Mouse (Mus musculus) Patski (cell line): ENCODE measurements at regions not wholly inside any gene's neighbourhood (a gene's known extent, or its start where the extent isn't known, plus 50 kb on each side); places are given as distances from the start of the nearest gene placed in this dataset.

Experiments
- ATAC-seq: fragments of 100-300 bp; one replicate; pipeline ENCODE4 v1.8.0; 2021
- CTCF ChIA-PET: fragments of 350-600 bp; sonication (Branson Sonifier 250); formaldehyde crosslinking; loops from one replicate; lab custom pipeline; 2022; ENCODE audit warnings: inconsistent platforms; lab: Charles Lee
- POLR2A ChIA-PET: fragments of 350-600 bp; sonication (Branson Sonifier 250); formaldehyde crosslinking; loops from one replicate; lab custom pipeline; 2022; ENCODE audit warnings: antibody characterized with exemption, inconsistent platforms; lab: Charles Lee
- DNase-seq: peaks from one replicate; pipeline ENCODE4 v3.0.0-alpha.2; 2011; ENCODE audit warnings: low read depth, low spot score
- H3K27me3 ChIP-seq: fragments of 371-371 bp; one replicate; pipeline ENCODE4 v1.5.1; 2021
- CTCF ChIP-seq: fragments of 100-300 bp; IDR thresholded peaks from one replicate; pipeline ENCODE4 v1.5.1; 2021
- in situ Hi-C: fragments of 300-500 bp; cut with MboI; formaldehyde crosslinking; loops from 3 replicates; pipeline ENCODE4 v1.11.1; 2018; ENCODE audit warnings: low pct_unique_long_range_greater_than_20kb, mixed read lengths

DNA sequence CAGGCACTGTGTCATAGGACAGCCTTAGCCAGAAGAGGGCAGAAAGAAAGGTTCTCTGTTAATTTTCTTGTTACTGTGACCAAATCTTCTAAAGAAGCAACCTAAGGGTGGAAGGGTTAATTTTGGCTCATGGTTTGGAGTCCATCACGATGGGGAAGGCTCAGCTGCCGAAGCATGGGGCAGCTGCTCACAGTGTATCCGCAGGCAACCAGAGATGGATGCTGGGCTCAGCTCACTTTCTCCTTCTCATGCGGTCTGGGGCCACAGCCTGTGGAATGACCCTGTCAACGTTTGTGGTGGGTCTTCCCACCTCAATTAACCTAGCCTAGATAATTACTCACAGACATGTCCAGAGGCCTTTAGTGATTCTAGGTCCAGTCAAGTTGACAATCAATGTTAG is 160.2 kb upstream of the Topaz1 start:
- POLR2A ChIA-PET = no interaction called here

DNA sequence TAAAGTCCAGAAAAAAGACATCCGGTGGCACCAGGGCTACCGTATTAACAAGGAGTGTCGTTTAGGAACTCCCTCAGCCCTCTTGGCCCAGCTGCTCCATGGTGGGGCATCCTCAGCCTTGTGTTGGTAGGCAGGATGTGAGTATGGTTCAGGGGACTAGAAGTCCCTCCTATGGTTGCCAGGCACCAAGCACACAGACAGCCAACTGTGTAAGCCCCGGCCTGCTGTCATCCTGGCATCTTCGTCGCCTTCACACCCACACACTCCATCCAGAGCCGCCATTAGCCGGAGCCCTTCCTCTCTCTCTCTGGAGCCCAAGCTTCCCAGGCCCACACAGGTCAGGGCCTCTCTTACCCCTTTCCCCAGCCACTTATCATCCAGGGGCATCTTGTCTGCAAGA is 158.9 kb upstream of the Topaz1 start:
- H3K27me3 ChIP-seq = peaks cover 8% of the 10 kb centered on the region
- TF ChIP-seq CTCF = no peak
- ChIA-PET POLR2A (no interaction called here), CTCF (no interaction called here)
- DNase-seq (no peak), ATAC-seq (no peak)
- in situ Hi-C loops = no loop called here

More for the DNA sequence above, 160.2 kb upstream of the Topaz1 start:
- H3K27me3 ChIP-seq = peaks cover 8% of the 10 kb centered on the region
- in situ Hi-C loops = no loop called here
- no peak for TF ChIP-seq CTCF
- ATAC-seq (no peak), DNase-seq (no peak)
- CTCF ChIA-PET = interaction anchor here (1.2 to 1.4 kb wide), 2 partner anchors 26 to 133 kb away, joined by 3 to 4 read pairs; no protein-coding TSS in a partner anchor

DNA sequence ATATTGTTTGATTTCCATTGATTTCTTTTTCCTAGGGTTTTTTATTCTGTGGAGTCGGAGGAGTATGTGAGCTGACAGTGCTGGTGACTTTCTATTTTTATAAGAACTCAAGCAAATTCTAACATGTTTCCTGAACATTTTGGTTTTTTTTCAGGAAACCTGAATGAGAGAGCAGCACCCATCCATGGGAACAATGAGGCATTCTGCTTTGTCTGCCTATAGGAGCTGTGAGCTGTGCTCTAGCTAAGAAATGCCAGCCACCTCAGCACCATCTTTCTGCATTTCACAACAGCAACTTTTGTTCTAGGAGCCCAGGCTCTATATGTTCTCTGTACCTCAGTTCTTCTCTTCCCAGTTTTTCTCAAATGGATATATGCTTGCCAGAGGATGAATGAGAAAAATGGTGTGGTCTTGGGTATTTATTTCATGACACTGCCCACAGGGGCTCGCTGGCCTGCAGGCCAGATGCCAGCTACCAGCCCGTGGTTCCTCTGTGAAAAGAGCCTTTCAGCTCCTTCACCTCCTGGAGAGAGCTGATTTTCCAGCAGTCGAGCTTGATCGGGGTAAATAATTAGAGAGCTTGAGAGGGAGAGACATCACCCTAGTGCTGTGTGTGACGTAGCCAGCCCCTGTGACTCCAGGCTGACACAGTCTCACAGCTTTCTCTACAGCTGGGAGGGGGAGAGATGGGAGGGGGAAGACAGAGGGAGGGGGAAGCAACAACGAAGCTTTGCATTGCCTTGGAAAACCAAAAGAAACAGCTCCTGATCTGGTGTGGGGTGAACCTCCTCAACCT is 154.1 kb upstream of the Topaz1 start:
- ChIA-PET POLR2A (interaction anchor here (0.6 kb wide), 1 partner anchor 429 kb away, joined by 4 read pairs; no protein-coding TSS in a partner anchor), CTCF (interaction anchor here (1.2 kb wide), 1 partner anchor 117 kb away, joined by 3 read pairs; no protein-coding TSS in a partner anchor)
- in situ Hi-C loops = no loop called here
- ATAC-seq = no peak
- peaks cover 41% of the 10 kb centered on the region for H3K27me3 ChIP-seq
- DNase-seq = no peak
- TF ChIP-seq CTCF = no peak

DNA sequence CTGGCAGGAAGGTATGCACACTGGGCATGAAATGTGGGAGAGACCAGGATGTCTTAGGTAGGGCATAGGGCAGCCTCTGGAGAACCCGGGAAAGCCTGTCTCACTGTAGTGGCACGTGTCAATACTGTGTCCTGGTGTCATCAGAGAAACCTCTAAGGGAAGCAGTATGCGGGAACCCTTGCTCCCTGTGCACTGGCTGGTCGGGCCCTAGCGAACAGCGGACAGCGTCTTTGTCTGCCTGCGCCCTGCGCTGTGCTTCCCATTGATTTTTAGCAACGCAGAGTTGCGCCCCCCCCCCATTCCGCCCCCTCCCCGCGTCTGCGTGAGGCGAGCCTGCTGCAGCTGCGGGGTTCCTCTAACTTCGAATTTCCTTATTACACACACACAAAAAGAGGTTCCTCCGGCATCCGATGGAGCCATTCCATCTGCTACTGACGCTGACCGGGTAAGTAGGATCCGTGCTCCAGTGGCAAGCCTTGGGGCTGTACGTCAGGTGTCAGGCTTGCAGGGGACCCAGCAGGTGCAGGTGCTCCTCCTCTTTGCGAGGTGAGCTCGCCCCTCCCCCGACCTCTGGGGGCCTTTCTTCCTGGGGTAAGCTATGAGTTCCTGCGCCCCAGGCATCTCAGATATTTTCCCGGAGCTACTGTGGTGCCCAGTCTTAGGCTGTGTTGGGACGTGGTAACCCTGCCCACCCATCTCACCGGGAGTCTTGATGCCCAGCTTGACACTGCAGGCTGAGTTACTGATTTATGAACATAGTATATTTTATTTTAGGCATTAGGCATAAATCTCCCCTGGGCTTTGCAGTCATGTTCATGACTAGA is 151.8 kb upstream of the Topaz1 start:
- in situ Hi-C loops = no loop called here
- POLR2A ChIA-PET = no interaction called here
- DNase-seq = no peak
- CTCF ChIA-PET = interaction anchor here (0.5 to 1.1 kb wide), 4 partner anchors 21 to 175 kb away, joined by 3 read pairs; no protein-coding TSS in a partner anchor
- peaks cover 49% of the 10 kb centered on the region for H3K27me3 ChIP-seq
- no peak for TF ChIP-seq CTCF
- no peak for ATAC-seq

DNA sequence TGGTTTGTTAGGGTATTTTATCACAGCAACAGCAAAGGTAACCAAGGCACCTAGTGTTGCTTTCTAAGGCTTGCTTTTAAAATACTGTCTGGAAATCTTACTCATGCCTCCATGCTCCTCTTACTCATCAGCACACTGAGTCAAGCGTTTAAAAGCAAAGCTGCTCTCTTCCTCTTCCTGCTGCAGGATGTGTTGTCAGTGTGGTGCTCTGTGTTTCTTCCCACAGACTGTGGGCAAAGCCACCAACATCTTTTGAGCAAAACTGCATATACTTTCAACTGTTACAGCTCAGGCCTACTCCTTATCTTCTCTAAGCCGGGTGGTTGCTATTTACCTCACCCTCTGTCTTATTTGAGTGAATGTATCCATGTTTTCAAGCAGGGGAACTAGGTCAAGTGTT is 144.0 kb upstream of the Topaz1 start:
- H3K27me3 ChIP-seq = peaks cover 18% of the 10 kb centered on the region
- ChIA-PET POLR2A (no interaction called here), CTCF (interaction anchor here (1.0 kb wide), 1 partner anchor 10 kb away, joined by 3 read pairs; no protein-coding TSS in a partner anchor)
- TF ChIP-seq CTCF = no peak
- ATAC-seq (no peak), DNase-seq (no peak)
- in situ Hi-C loops = no loop called here

DNA sequence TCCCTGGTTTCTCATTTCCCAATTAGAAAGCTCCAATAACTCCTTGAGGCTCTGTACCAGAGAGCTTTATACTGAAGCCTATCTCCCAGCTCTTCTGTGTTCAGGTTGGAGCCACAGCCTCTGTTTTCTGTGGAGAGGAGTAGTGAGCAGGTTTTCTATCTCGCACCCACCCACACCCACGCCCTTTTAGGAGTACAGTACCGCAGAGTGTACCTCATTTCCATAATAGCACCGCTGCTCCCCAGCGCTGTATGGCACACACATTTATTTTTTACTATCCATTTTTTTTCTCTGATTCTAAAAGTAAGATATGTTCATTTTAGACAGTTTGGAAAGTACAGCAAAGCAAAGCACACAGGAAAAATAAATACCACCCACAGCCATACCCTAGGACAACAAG is 137.5 kb upstream of the Topaz1 start:
- ChIA-PET POLR2A (no interaction called here), CTCF (no interaction called here)
- in situ Hi-C loops = no loop called here
- no peak for DNase-seq
- H3K27me3 ChIP-seq = peaks cover 7% of the 10 kb centered on the region
- TF ChIP-seq CTCF = no peak
- ATAC-seq = no peak

DNA sequence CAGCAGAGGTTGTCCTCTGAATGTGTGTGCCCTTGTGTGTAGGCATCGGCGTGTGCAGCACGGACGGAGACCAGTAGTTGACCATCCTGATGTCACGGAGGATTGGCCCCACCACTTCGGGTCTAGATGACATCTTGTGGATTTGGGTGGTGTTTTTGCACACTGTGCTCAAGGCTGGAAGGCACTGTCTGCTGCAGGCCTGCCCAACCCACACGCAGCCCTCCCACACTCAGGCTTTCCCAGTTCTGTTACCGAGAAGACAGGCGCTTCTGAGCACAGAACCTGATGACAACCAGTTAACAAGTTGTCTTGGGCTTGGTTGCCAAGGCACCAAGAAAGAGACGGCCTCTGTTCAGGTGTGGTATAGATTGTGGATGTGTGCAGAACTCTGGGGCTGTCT is 136.2 kb upstream of the Topaz1 start:
- CTCF ChIA-PET = no interaction called here
- no peak for TF ChIP-seq CTCF
- no peak for DNase-seq
- in situ Hi-C loops = no loop called here
- POLR2A ChIA-PET = no interaction called here
- H3K27me3 ChIP-seq = no peaks in the 10 kb centered on the region
- ATAC-seq = no peak

DNA sequence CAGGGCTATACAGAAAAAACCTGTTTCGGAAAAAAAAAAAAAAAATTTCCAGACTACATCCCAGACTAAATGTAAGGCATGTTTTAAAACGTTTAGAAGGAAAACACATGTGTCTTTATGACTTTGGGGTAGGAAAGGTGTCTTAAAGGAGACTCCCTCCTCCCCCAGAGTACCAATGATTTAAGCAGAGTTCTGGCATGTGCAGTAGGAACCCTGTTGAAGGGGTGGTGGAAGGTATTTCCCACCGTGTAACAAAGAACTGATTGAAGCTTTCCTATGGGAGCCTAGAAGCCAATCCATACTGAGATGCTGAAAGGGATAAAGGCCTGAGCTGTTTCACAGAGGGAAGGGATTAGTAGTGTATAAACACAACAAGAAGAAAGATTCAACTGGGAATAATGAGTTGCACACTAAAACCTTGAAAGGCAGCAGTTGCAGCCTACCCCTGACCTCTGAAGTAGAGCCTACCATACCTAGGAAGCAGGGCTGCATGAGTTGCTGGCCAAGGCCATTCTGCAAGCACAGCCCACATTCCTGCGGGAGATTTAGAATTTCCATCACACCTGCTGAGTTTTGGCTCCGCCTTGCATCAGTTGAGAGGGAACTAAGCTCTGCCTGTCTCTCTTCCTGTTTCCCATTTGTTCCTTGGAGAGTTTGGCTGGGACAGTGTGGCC is 132.4 kb upstream of the Topaz1 start:
- ChIA-PET POLR2A (interaction anchor here (0.5 kb wide), 1 partner anchor 97 kb away, joined by 3 read pairs; no protein-coding TSS in a partner anchor), CTCF (interaction anchor here (1.0 to 2.2 kb wide), 12 partner anchors 9 to 215 kb away, joined by 3 to 11 read pairs (median 4); no protein-coding TSS in a partner anchor)
- TF ChIP-seq CTCF = no peak
- in situ Hi-C loops = loop anchor here (5.0 kb wide), 1 partner anchor 73 kb away; no protein-coding TSS in a partner anchor
- DNase-seq (no peak), ATAC-seq (peak; percentile 14)
- H3K27me3 ChIP-seq = no peaks in the 10 kb centered on the region

DNA sequence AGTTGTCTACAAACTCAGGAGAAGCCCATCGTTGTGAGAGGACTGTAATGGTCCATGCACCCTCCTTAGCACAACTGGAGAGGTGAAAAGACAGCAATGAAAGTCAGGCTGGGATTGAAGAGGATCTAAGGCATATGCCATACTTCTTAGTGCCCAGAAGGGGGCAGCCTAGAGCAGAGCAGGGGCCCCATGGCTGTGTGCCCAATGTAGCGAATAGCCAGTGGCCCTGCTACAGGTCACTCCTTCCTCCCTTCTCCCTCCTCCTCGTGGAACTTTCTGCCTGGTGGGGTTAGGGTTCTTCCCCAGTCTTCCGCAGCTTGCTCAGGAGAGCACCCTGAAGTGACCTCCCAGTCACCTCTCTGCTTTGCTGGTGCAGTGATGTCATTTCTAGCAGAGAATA is 131.8 kb upstream of the Topaz1 start:
- ChIA-PET CTCF (interaction anchor here (1.1 to 2.2 kb wide), 10 partner anchors 8 to 215 kb away, joined by 3 to 11 read pairs (median 4); no protein-coding TSS in a partner anchor), POLR2A (no interaction called here)
- in situ Hi-C loops = loop anchor here (5.0 kb wide), 1 partner anchor 72 kb away; no protein-coding TSS in a partner anchor
- TF ChIP-seq CTCF = peak; percentile 94
- DNase-seq = no peak
- ATAC-seq = peak; percentile 57
- H3K27me3 ChIP-seq = no peaks in the 10 kb centered on the region

DNA sequence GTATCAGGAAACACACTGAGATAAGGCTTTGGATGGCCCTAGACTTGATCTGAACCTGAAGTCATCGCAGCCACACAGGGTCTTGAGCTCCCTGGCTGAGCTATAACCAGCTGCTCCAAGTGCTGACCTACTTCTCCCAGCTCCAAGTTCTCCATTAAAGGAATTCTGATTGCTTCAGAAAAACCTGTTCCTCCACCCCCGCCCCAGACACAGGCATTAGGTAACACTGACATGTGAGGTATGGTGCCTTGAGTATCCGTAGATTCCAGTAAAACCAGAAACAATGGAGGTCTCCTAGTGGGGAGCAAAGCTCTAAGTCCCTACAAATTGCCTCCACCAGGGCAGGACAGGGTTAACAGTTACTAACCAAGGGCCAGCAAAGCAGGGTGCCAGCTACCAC is 129.4 kb upstream of the Topaz1 start:
- CTCF ChIA-PET = interaction anchor here (1.0 to 2.5 kb wide), 3 partner anchors 34 to 69 kb away, joined by 3 to 11 read pairs (median 3); no protein-coding TSS in a partner anchor
- TF ChIP-seq CTCF = no peak
- no peak for DNase-seq
- in situ Hi-C loops = loop anchor here (5.0 kb wide), 1 partner anchor 70 kb away; no protein-coding TSS in a partner anchor
- ATAC-seq = no peak
- POLR2A ChIA-PET = interaction anchor here (1.0 to 1.7 kb wide), 2 partner anchors 10 to 69 kb away, joined by 3 to 6 read pairs; no protein-coding TSS in a partner anchor
- H3K27me3 ChIP-seq = no peaks in the 10 kb centered on the region
